Mouse (Mus musculus) left cerebral cortex, postnatal 36 days (tissue): ENCODE results near the gene Csnk1e. TPM values are rescaled to one million over a fixed set of nuclear protein-coding genes. Genes with fewer than 3 reads are reported as not detected.
"Not testable (repeated sequence)": the region's sequence is repeated elsewhere in the genome, so short reads cannot be mapped to it uniquely, and the experiment has no call there.

Source experiments
- DNase-seq, 2 experiments: peaks; one replicate each; pipeline ENCODE4 v3.0.0; 2021 to 2022; ENCODE audit warnings: low spot score in 2 of 2, mixed read lengths in 1 of 2
- intact Hi-C: fragments of 180-260 bp; cut with DNase I; formaldehyde crosslinking; loops from one replicate; pipeline ENCODE4 v1.15.1; 2025
- total RNA-seq, 2 experiments: library from RNA; stranded (reverse); gene quantifications; 2 replicates each; pipeline ENCODE4 v1.2.3; 2021

Gene Csnk1e
- total RNA-seq: 100 to 1,000 TPM; 135 to 154 TPM

DNA sequence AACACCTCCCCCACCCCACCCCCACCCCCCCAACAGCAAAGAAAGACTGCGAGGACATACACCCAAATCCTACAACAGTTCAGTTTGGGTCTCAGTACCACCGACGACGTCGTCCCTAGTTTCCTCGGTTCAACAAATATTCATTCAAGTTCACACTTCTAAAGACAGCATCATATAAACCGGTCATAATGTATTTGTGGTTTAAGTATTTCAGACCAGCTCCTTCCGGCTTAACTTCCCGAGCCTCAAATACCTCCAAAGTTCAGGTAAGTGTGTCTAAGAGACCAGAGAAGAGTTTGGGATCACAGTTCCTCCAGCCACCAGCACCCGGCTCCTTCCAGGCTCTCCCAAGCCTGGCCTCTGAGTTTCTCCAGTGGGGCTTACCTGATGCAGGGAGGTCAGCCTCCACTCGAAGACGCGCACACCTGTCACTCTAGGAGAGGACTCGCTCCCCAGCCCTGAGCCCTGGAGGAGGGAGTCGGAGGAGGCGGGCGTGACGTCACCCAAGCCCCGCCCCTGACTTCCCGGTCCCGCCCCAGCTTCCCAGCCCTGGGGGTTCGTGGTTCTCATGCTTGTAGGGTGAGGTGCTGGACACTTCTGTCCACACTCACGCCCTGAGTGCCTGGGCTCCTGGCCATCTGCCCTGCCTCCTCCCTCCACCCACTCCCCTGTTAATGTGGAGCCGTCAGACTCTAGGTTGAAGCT lies at the start of gene Csnk1e:
Csnk1e (minus strand) TSS at position 461 of the 705 bp plus-strand sequence.
- intact Hi-C loops: no loop called here
- DNase-seq: no peak

DNA sequence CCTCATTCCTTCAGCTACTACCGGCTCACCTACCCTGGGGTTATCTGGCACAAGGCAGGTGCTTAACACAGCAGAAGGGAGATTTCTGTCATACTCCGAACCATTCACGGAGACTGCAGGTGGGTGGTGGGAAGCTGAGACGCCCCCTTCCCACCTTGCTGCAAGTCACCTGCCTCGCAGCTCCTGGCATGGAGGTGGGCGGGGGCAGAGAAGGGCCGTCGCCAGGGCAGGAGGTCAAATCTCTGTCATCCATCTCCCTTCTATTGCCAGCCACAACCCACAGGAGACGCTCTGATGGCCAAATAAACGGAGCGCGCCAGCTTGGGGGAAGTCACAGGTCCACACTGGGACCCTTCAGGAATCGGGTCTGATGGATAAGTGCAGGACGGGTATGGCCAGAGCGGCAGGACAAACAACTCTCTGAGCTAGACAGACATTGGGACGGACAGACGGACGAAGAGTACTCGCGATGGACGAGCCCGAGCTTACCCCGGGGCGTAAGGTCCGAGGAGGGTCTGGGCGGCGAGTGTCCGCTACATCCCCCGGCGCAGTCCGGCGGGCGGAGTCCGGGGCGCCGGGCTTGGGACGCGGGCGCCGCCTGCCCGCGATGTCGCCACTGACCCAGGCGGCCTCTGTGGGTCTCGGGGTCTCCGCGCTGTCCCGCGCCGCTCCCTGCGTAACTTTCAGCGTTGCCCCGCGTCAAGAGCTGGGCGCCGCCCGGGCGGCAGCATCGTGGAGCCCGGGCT lies 49.5 kb upstream of the Csnk1e start, which contains the start of gene Kcnj4:
Kcnj4 (minus strand) TSS at position 535 of the 746 bp plus-strand sequence.
- no peak for DNase-seq
- intact Hi-C loops: no loop called here

DNA sequence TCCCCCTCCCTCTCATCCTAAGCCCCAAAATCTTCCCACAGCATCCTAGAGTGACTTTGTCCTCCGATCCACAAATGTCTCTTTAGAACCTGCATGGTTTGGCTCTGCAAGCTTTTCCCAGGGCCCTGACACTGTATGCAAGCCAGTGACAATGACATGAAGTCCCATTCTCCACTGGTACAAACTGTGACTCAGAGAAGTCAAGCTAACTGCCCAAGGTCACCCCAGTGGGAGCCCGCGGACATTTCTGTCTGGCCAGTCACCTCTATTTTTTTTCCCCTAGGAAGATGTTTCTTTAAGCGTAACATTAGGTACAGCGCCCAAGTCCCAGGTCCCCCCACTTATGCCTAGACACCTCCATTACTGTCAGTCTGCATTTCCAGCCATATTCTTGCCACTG lies 48.1 kb upstream of the Csnk1e start:
- intact Hi-C loops: no loop called here

DNA sequence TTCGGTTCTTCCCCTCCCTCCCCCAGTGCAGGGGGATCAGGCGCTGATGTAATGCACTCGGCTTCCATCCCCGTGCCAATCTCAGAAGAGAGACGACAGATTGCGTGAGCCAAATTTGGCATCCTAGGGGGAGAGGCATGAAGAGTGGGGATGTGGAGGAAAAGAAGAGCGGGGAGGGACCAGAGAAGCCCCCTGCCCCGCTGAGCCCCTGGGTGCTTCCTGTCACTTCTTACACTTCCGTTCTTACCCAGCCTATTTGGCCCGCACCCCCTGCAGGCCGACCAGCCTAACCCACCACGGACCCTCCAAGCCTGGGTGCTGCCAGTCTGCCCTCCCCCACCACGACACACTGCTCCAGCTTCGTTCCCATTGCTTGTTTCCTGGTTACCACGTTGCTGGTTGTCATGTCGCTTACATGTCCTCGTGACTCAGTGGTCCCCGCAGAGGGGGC lies 47.5 kb upstream of the Csnk1e start:
- intact Hi-C loops: loop anchor here (1.0 kb wide), 1 partner anchor 22 kb away; no protein-coding TSS in a partner anchor
- DNase-seq: peak; percentile 72 to 77

More for the DNA sequence above, 48.1 kb upstream of the Csnk1e start:
- no peak for DNase-seq

DNA sequence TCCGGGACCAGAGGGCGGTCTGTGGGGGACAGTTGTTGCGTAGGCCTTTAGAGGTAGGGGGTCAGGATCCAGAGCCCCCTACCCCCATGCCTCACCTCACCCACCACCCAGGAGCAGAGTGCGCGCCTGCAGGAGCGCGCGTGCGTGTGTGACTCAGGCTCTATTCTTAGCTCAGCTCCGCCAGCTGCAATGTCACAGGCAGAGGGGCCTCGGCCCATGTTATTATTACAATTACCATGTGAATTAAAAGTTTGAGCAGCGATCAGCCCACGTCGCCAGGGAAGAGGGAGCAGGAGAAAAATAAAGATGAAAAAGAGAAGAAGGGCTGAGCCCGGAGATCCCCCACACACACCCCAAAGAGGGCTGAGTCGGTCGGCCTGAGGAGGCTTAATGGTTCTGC lies 44.7 kb upstream of the Csnk1e start:
- no peak for DNase-seq
- intact Hi-C loops: no loop called here

DNA sequence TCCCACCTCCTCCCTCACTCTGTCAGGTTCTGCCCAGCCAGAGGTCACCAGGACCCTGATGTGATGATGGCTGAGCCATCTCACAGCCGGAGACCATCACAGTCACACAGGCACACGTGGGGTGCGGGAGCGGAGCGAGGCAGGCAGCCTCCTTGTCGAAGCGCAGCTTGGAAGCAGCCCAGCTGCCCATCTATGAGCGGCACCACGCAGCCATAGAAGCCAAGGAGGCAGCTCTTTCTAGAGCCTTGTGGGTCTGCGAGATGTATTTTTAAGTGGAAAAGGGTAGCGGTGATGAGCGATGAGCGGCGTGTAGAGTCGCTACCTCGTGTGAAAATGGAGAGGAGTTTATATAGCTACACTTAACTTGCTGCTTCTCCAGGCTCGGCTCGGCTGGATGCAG lies 38.2 kb upstream of the Csnk1e start:
- DNase-seq: peak in 1 of 2 experiments; percentile 73
- intact Hi-C loops: no loop called here

DNA sequence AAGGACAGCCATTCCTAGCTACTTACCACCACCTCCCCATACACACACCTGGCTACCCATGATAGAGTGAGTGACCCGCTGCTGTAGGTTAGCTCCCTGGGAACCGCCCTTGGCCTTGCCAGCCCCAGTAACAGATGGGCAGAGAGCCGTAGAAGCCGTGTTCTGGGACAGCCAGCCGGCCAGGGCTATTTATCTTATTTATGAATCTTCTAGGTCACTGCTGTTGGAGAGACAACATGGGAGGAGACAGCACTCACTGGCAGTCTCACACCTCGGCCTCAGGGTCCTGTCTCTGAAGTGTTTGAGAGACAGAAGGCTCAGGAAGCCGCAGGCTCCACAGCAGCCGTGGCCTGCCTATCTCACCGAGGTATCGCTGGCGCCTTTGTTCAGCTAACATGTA lies 34.1 kb upstream of the Csnk1e start:
- no peak for DNase-seq
- intact Hi-C loops: no loop called here

DNA sequence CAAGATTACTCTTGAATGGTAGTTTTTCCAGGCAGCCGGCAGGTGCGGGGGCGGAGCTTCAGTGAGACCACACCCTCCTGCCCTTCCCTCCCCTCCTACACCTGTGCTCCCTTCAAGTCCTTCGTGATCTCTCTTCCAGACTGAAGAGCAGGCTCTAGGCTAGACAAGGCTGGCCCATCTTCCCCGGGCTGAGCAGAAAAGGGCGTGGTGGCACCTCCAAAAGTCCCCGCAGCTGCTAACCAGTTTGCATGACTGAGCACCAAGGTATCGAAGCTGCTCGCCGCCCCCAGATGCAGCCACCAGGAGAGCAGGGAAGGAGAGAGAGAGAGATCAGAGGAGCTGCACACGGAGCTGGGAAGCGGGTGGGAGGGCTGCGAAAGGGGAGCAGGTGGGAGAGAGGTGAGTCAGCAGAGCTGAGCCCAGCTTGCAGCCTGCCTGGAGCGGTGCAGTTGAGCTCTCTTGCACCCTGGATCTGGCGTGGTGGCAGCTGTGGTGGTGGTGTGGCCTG lies 25.9 kb upstream of the Csnk1e start:
- DNase-seq: peak; percentile 70 to 76
- intact Hi-C loops: loop anchor here (1.0 kb wide), 1 partner anchor 21 kb away; no protein-coding TSS in a partner anchor

DNA sequence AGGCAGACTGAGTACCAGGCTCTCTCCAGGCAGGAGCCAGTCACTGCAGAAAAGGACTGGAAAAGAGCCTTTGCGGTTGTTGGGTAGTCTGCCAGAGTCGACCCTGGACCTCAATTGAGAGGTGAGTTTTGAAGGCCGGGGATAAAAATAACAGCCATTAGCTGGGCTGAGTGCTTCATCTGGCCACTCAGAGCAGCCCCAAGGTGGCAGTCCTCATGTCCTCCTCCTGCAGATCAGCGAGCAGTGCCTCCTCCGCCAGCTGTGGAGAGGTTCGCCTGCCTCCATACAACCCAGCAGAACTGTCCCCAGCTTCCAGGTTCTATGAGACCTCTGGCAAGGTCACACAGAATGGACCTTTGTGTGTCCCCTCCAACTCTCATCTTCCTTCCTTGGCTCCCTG lies 21.9 kb upstream of the Csnk1e start:
- DNase-seq: no peak
- intact Hi-C loops: no loop called here

DNA sequence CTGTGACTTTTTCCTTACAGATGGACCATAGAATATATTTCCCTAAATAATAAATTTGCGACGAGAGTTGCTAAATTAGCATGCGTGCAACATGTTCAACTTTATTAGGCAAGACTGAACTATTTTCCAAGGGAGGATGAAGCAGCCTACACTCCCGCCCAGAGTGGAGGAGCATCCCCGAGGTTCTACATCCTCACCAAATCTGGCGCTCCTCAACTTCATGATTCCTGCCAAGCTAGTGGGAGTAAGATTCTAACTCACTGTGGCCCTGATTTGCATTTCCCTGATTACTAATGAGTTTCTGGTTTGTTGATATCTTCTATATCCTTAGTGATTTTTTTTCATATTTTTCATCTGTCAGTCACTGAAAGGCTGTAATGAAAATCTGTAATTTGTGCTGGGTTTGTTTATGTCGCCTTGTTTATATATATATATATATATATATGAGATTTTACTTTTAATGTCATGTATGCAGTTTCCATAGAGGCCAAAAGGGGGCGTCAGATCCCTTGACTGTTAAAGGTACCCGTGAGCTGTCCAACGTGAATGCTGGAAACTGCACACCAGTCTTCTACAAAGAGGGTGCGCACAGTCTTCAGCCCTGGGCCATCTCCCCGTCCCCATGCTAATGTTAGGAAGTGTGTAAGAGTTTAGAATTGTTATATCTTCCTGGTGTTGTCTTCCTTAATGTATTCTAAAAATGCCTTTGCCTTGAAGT lies 18.4 kb upstream of the Csnk1e start:
- DNase-seq: no peak
- intact Hi-C loops: loop anchor here (5.0 kb wide), 1 partner anchor 39 kb away; no protein-coding TSS in a partner anchor

DNA sequence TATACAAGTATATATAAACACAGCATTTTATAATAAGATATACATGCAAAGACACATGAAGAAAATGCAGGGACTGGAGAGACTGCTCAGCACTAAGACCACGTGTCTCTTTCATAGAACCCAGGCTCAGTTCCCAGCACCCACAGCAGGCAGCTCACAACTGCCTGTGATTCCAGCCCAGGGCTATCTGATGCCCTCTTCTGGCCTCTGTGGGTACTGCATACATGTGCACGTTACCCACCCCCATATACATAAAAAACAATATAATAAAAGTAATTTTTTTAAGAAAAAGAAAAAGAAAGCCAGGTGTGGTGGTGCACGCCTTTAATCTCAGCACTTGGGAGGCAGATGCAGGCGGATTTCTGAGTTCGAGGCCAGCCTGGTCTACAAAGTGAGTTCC lies 17.7 kb upstream of the Csnk1e start:
- intact Hi-C loops: loop anchor here (5.0 kb wide), 1 partner anchor 39 kb away; no protein-coding TSS in a partner anchor
- no peak for DNase-seq

DNA sequence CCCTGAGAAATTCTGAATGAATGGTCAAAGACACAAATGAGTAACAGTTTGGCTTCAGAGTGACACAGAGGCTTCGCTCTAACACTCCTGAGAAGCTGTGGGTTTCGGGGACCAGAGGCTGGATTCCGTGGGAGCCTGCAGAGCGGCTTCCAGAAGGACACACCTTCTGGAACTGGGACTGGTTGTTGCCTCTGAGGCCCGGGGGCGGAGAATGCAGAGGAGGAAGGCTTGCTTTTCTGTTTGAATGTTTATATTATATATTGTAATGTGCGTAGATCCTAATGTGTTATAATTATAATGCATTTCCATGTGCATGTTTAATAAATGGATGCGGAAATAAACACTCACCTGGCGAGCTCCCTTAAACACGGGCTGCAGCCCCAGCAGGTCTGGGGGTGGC lies 15.7 kb upstream of the Csnk1e start:
- intact Hi-C loops: loop anchor here (5.0 kb wide), 1 partner anchor 41 kb away; no protein-coding TSS in a partner anchor
- peak in 1 of 2 experiments; percentile 49 for DNase-seq

DNA sequence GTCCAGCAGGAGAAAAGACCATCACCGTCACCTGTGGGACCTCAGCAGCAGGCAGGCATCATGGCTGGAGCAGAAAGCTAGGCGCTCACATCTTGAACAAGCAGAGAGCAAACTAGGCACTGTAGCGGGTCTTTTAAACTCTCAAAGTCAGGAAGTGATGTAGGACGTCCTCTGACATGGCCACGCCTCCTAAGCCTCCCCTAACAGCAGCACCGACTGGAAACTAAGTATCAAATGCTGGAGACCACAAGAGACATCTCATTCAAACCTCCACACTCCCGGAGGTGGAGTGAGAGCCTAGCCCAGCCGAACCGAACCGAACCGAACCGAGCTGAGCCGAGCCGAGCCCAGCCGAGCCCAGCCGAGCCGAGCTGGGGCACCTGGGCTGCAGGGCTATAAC lies 15.2 kb upstream of the Csnk1e start:
- intact Hi-C loops: loop anchor here (5.0 kb wide), 1 partner anchor 42 kb away; no protein-coding TSS in a partner anchor
- no peak for DNase-seq

DNA sequence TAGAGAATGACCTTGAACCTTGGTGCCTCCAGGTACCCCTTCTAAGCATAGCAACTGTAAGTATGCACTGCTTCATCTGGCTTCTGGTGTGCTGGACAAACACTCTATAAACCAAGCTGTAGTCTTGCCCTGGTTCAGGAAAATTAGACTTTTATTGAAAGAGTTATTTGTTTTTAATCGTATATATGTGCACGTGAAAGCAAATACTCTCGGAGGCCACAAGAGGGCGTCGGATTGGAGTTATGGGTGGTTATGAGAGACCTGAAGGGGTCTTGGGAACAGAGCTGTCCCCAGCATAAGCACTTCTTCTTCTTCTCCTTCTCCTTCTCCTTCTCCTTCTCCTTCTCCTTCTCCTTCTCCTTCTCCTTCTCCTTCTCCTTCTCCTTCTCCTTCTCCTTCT lies 14.2 kb upstream of the Csnk1e start:
- no peak for DNase-seq
- intact Hi-C loops: loop anchor here (5.0 kb wide), 1 partner anchor 87 kb away; no protein-coding TSS in a partner anchor

DNA sequence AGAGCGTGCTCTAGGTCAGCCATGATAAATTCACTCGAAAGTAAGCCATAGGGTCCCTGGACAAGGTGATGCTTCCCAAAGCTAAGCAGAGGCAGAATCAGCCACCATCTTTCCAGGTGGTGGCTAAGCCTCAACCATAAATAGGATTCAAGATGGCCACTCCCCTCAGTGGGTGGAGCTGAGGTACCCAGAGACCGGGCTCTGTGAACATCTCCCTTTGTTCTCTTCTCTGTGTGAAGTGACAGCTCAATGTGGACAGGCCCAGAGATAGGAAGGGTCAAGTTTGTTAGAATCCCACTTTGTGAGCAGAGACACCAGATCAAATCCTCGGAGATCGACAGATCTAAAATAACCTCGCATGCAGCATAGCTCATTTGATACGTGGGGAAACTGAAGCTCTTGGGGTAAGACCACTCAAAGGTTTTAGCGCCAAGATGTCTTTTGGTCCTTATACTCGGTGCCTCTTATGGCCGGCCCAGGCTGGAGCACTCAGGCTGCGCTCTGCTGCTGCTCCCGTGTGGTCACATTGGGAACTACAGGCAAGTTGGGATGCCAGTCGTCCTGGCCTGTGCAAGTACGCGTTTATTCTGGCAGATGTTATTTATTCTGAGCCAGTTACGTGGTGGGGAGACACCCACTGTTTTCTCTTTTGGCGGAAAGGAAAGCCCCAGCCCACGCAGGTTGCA lies 11.4 kb upstream of the Csnk1e start:
- DNase-seq: peak; percentile 73 to 84
- intact Hi-C loops: loop anchor here (1.0 to 5.0 kb wide), 2 partner anchors 84 to 223 kb away; no protein-coding TSS in a partner anchor

DNA sequence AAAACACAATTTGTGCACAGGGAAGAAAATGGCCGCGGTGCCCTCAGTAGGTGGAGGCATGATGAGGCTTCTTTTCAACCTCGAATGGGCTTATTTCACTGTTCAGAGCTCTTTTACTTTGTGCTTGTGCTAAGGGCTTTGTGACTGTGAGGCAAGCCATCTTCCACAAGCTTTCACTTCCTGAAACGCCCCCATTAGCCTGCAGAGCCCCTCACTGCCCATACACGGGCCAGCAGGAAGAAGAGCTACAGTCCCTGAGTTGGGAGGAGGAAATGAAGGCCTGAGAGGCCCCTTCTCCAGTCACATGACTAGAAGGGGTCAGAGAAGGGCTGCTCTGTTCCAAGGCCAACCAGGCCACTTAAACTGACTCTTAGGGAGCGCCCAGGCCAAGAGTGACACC lies 1.2 kb upstream of the Csnk1e start:
- intact Hi-C loops: no loop called here
- DNase-seq: no peak

DNA sequence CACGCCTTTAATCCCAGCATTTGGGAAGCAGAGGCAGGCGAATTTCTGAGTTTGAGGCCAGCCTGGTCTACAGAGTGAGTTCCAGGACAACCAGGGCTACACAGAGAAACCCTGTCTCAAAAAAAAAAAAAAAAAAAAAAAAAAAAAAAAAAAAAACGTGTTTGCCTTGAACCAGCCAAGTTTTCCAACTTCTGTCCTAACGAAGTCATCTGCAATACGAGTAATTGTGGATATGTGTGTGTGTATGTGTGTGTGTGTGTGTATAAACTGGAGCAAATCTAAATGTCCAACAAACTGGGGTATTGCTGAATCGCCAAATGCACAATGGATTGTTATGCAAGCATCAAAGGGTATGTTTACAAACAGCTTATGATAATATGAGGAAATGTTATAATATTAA lies 738 bp upstream of the Csnk1e start:
- DNase-seq, intact Hi-C loops: not testable (repeated sequence)

DNA sequence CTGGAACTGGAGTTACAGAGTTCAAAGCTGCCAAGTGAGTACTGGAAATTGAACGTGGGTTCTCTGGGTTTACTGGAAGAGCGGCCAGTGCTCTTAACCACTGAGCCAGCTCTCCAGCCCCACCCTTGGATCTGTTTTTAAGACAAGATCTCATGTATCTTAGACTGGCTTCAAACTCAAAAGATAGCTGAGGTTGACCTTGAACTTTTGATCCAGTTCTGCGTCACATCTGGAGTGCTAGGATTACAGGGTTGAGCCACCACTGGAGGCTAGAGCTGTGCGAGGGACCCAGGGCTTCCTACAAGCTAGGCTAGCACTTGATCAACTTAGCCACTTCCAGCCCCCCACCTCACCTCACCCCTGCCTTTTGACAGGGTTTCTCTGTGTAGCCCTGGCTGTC lies 1.5 kb downstream of the Csnk1e start:
- no peak for DNase-seq
- intact Hi-C loops: no loop called here

DNA sequence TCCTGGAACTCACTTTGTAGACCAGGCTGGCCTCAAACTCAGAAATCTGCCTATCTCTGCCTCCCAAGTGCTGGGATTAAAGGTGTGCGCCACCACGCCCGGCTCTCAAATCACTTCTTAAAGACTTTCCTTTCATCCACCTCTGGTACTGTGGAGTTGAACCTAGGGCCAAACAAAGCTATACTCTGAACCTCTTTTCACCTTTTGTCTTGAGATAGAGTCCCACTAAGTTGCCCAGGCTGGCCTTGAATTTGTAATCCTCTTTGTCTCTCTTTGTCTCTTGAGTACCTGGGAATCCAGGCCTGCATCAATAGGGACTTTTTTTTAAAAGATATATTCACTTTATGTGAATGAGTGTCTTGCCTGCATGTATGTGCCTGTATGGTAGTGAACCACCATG lies 7.3 kb downstream of the Csnk1e start:
- no peak for DNase-seq
- intact Hi-C loops: no loop called here
